ENCODE assay signal across 23 mouse cellular contexts in genomic region chr12:15970262-15970661, GRCm38 (mm10).
DNase-seq lines count a peak whose midpoint lies in the region; TF ChIP-seq lines count a peak whose summit lies in the region.
"Had no signal": no experiment of that assay in that cellular context is flagged by ENCODE, and none has a peak within 500 bp of the region (broad histone marks: within the 10 kb centered on the region; RNA-seq: fewer than 3 reads in every experiment).

No protein-coding gene starts in this region.

- peak overlapping the region; percentile 40; the same call in 1 of the 2 replicates for H3K27ac ChIP-seq in gastrocnemius, adult 2 months
- H3K27ac ChIP-seq: embryonic facial prominence, embryonic 15.5 days; heart, embryonic 10.5 days; hindbrain, embryonic 10.5 days; hindbrain, postnatal 0 days; kidney, embryonic 15.5 days; macrophage had no signal

- TF ChIP-seq CTCF in gastrocnemius, adult 2 months (IDR thresholded peaks at IDR 0.05), result no peak

- H3K4me3 ChIP-seq in gastrocnemius, adult 2 months, result no peak overlapping the region
- H3K4me3 ChIP-seq: embryonic facial prominence, embryonic 15.5 days; heart, embryonic 10.5 days; hindbrain, embryonic 10.5 days; kidney, embryonic 15.5 days had no signal

- intact Hi-C loops in gastrocnemius, adult 2 months (cut with DNase I), result no loop called here

- no peak for DNase-seq in gastrocnemius, adult 2 months
- DNase-seq in gastrocnemius, postnatal 25 days, result no peak
- DNase-seq in A20 (ENCODE audit: low read depth, low spot score), result peak; percentile 15
- DNase-seq in Muller cell, postnatal 12 days (ENCODE audit: inconsistent ontology term), result peak; percentile 63
- DNase-seq in induced T-regulatory cell, adult 2 months (ENCODE audit: low read depth), result peak; percentile 59
- no peak for DNase-seq in retina, postnatal 1 day
- no peak for DNase-seq in kidney, postnatal 4 days
- DNase-seq: adrenal gland, adult 8-10 months; B cell, adult 2 months; cerebellum, adult 9-11 months; forebrain, postnatal 0 days; kidney, adult 11 months; kidney, postnatal 36 days; left cerebral cortex, postnatal 4 days; liver, postnatal 0 days; thymus, adult 18-20 months; thymus, postnatal 4 days had no signal

Comparison
In these comparisons a context has a peak if more than half of its experiments do, and no peak if none do; other contexts are left out.
1. DNase-seq: peak in A20 (single experiment), Muller cell, postnatal 12 days (single experiment) and induced T-regulatory cell, adult 2 months (single experiment); none in gastrocnemius, adult 2 months (single experiment), gastrocnemius, postnatal 25 days (single experiment), retina, postnatal 1 day (single experiment) and kidney, postnatal 4 days (0 of 2).